Mouse (Mus musculus): Measurements from ENCODE around the gene Tmem191c.

Gene Tmem191c

DNA sequence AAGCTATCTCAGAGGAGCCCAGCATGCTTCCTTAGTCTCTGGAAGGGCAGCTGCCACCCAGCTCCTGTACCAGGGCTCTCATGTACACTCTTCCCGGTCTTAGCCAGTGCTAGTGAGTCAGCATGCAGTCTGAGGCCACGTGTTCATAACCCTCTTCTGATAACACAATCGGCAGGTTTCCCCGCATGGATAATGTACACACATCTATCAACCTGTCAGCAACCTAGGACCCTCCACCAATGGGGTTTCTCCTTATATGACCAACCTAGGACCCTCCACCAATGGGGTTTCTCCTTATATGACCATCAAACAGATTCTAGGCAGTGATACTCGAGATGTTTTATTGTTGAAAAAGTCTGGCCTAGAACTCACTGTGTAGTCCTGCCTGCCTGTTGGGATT lies 7.9 kb upstream of the Tmem191c start:
- DNase-seq: no peak

DNA sequence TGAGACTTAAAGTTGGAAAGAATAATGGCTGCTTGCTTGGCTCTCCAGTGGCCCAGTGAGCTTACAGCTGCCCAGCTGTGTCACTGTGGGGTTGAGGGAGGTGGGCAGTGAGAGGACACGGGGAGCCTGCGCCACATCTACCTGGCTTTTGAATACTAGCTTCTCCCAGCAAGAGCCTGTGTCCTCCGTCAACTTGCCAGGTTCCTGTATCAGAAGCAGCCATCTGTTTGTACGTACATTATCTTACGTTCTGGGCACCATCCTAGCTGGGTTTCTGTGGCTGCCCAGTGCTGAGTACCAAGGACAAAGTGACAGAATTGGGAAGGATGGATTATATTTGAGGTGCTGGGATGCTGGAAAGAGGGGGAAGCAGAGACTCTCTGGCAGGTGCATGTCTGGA lies 6.0 kb upstream of the Tmem191c start:
- DNase-seq: no peak

GRCm38 (mm10) chr16:17271124-17271523 lies 4.8 kb upstream of the Tmem191c start:
- peak; percentile 58 for DNase-seq

GRCm38 (mm10) chr16:17271856-17272255 lies 4.0 kb upstream of the Tmem191c start:
- DNase-seq: no peak

DNA sequence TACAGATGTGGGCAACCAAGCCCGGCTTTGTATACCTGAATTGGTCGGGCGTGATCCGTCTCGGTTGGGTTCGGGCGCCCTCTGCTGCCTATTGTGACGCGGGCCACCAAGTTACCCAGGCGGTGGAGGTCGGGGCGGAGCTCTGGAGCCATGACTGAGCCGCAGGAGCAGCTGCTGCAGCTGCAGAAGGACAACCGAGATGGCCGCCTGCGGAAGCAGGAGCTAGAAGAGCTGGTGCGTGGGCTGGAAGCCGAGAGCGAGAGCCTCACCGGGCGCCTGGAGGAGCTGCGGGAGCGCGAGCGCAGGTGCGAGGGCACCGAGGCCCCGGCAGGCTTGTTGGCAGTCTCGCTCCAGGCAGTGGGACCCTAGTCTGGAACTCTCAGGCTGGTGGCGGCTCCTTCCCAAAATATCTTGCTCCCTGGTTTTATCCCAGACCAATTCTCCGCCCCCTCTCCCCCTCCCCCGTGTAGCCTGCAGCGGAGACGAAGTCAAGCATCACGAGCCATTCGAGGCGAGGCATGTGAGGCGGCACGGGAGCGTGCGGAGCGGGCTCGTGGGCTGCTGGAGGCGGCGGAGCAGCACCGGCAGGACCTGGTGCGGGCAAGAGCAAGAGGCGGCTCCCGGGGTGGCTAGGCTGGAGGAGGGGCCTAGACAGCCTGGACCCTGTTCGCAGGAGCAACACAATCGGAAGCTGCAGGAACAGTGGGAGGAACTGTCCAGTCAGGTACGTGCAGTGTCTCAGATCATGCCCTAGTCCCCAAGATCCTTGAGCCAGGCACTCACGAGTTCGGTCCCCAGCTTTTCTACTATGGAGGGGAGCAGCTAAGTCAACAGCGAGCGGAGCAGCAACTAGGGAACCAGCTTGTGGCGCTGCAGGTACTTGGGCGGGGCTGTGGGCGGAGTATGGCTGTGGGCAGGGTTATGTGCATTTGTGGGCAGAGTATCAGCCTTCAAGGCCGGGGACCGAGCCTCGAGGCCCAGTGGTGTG lies 581 bp downstream of the Tmem191c start:
- peak; percentile 97 for DNase-seq

GRCm38 (mm10) chr16:17277342-17278211 lies 1.7 kb downstream of the Tmem191c start:
- DNase-seq: peak; percentile 75

DNA sequence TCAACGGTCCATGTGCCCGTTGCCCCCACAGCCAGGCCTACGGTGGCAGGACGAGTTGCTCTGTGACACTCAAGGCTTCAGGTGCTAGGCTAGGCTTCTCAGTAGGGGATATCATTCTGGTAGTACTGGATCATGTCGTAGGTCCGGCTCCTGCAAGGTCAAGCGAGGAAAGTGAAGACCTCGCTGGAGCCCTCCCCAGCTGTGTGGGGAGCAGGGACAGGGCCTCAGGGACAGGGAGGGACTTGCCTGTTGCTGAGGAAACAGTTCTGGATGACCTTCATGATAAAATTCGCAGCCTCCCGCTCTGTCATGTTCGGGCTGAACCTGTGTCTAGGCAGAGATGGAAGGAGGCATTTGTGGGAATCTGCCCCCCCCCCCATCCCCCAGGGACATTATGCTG lies 4.6 kb downstream of the Tmem191c start:
- no peak for DNase-seq

DNA sequence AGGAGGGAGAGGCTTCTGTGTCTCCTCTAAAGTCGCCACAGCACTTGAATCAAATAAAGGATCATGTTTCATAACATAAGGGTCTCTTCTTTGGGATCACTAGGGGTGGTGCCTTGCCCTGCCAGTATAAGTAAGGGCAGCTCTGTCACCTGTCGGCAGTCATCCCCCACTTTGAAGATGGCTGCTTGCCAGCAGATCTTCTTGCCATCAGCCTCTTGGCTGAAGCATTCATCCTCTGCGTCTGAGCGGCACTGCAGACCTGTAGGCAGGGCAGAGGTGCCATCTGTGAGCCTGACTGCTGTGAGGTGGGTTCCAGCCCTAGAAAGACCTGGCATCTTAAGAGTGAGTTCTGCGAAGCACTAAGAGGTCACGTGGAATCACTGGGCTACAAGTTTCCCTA lies 7.3 kb downstream of the Tmem191c start:
- DNase-seq: no peak

- DNase-seq: no peak
Observed at GRCm38 (mm10) chr16:17287103-17287502, 11.2 kb downstream of the Tmem191c start.

DNA sequence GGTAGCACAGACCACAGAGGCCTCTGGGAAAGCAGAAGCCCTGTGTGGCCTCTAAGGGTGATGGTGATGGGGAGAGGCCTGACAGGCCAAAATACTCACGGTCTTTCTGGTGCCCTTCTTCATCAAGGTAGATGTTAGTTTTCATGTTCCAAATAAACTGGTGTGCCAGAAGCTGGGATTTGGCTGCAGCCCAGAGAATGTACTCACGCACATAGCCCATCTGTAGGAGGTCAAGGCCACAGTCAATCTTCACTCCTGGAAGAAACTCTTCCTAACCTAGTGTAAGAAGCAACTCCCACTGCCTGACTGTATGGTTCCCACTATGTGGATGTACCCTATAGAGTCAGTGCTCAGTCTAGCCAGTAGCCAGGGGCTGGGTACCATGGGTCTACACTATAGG lies 15.1 kb downstream of the Tmem191c start:
- no peak for DNase-seq

- peak; percentile 88 for DNase-seq
Observed at GRCm38 (mm10) chr16:17292751-17293150, 16.9 kb downstream of the Tmem191c start.

DNA sequence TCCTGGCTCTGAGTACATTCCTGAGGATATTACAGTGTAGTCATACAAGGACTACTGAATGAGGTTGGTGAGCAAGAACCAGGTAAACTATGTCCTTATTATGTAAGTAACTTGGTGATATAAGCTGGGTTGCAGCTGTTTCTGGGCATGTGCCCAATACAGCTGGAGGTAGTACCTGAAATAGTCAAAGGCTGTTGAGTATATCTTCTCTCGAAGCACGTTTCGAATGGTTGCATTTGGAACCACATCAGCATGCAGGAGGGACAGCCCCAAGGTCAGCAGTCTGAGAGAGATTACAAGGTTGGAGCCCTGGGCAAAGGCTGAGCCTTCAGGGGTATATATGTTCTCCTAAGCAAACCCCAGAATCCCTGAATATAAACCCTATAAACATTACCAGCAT lies 24.9 kb downstream of the Tmem191c start:
- no peak for DNase-seq

- no peak for DNase-seq
Observed at GRCm38 (mm10) chr16:17303521-17304245, 27.8 kb downstream of the Tmem191c start.

GRCm38 (mm10) chr16:17307461-17307860 lies 31.6 kb downstream of the Tmem191c start:
- no peak for DNase-seq

DNA sequence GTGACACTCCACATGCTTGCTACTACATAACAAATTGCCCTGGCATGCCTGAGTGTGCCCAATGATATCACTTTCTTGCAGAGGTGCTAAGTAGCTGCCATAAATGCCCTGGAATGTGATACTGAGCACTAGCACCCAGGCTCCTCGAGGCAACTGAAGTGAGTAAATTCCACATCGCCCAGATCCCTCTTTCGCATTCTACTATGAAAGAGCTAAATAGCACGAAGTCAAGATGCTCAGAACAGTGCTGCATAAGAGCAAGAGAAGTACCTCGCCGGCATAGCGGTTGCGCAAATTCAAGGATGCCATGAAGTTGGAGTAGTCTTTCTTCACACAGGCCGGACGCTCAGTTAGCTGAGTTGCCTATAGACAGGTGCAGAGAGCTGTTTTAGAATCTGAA lies 33.2 kb downstream of the Tmem191c start:
- DNase-seq: no peak

GRCm38 (mm10) chr16:17312531-17312930 lies 36.7 kb downstream of the Tmem191c start:
- no peak for DNase-seq

- no peak for DNase-seq
Observed at GRCm38 (mm10) chr16:17316554-17316953, 40.7 kb downstream of the Tmem191c start.

GRCm38 (mm10) chr16:17321481-17321880 lies 45.6 kb downstream of the Tmem191c start:
- no peak for DNase-seq

DNA sequence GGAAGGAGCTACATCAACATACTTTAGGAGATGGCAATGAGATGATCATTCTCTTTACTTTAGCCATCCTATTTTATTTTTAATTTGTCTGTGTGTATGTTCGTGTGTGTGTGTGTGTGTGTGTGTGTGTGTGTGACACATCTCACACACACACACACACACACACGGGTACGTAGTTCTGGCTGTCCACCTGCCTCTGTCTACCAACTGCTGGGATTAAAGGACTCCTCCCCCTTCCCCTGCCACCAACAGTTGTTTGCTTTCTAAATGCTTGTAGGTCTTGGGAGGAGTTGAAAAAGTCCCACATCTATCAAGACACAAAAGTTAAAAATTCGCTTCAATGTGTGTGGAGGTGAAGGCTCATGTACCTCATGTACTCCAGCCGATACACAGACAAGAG lies 48.9 kb downstream of the Tmem191c start:
- DNase-seq: no peak

GRCm38 (mm10) chr16:17326064-17326463 lies 50.2 kb downstream of the Tmem191c start:
- DNase-seq: no peak

DNA sequence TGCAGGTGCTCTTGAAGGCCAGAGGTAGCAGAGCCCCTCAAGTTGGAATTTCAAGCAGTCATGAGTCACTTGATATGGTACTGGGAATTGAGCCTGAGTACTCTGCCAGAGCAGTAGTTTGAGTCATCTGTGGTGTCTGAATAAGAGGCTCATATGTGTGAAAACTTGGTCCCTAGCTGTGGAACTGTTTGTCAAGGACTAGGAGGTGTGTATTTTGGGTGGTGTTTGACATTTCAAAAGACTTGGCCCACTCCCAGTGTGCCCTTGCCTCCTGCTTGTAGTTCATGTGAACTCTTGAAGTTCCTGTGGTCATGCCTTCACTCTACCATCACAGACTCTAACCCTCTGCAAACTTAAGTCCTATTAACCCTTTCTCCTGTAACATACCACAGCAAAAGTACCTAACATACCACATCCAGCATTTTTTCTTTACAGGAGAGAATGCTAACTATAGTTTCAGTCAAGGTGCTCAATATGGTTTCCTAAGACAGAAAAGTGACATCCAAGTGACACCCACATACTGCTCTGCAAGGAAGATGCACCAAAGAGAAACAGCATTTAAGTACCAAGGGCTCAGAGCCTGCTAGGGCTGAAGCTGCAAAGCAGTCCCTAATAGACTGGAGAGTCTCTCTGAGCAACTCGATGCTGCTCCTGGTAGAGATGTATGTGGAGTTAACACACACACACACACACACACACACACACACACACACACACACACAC lies 54.1 kb downstream of the Tmem191c start:
- DNase-seq: no peak

GRCm38 (mm10) chr16:17331116-17331515 lies 55.2 kb downstream of the Tmem191c start, which contains the start of gene Serpind1:
TSS of gene Serpind1 (plus strand) at chr16:17331371.
- no peak for DNase-seq
